Mouse (Mus musculus): ENCODE results near the gene Ctnnbl1.

DNA sequence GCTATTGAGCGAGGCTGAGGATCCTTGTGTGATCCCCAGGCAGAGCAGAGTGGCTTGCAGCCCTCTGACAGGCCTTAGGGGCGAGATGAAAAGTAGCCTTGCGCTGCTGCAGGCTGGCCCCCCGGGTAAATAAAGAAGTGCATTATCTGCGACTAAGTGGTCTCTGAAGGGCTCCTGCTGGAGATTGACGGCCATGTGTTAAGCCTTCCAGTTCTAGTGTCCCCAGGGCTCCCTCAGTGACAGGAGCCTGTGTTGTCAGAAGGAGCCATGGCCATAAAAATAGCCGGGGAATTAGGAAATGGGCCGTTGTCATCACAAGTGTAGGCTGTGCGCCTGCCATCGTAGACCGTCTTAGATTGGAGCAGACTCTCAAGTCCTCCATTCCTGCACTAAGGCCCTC, 144.7 kb downstream of the Ctnnbl1 start:
- no peak for TF ChIP-seq CTCF (IDR thresholded peaks at IDR 0.05; ENCODE audit: borderline replicate concordance, extremely low read depth, insufficient read depth, insufficient read length)
- no peak for TF ChIP-seq POLR2A (IDR thresholded peaks at IDR 0.05; ENCODE audit: borderline replicate concordance, extremely low read depth, insufficient read depth, insufficient read length, poor library complexity, severe bottlenecking)
